Mouse (Mus musculus) left cerebral cortex, adult 2 months (tissue): ENCODE results near the gene Gstt1. TPM values are rescaled to one million over a fixed set of nuclear protein-coding genes. Genes with fewer than 3 reads are reported as not detected.
"Not testable (repeated sequence)": the region's sequence is repeated elsewhere in the genome, so short reads cannot be mapped to it uniquely, and the experiment has no call there.

ENCODE experiments used
- DNase-seq, 2 experiments: peaks; one replicate each; pipeline ENCODE4 v3.0.0; 2021 to 2022; ENCODE audit warnings: low spot score in 2 of 2, mixed read lengths in 1 of 2; ENCODE audit errors: extremely low spot score in 1 of 2
- H3K27ac ChIP-seq: fragments of 200-600 bp; 2 replicates; pipeline ENCODE4 v1.8.1; 2022
- H3K4me3 ChIP-seq: fragments of 200-600 bp; 2 replicates; pipeline ENCODE4 v1.8.1; 2022
- CTCF ChIP-seq: fragments of 200-600 bp; IDR thresholded peaks from 2 replicates; pipeline ENCODE4 v1.8.1; 2022; ENCODE audit warnings: antibody characterized with exemption, mild to moderate bottlenecking, moderate library complexity
- intact Hi-C: fragments of 180-260 bp; cut with DNase I; formaldehyde crosslinking; loops from one replicate; pipeline ENCODE4 v1.15.1; 2025
- total RNA-seq, 2 experiments: library from RNA; stranded (reverse); gene quantifications; 2 replicates each; pipeline ENCODE4 v1.2.3; 2021

Gstt1 gene
- total RNA-seq, 2 experiments from 2014 or later: 11.0 to 12.2 TPM

DNA sequence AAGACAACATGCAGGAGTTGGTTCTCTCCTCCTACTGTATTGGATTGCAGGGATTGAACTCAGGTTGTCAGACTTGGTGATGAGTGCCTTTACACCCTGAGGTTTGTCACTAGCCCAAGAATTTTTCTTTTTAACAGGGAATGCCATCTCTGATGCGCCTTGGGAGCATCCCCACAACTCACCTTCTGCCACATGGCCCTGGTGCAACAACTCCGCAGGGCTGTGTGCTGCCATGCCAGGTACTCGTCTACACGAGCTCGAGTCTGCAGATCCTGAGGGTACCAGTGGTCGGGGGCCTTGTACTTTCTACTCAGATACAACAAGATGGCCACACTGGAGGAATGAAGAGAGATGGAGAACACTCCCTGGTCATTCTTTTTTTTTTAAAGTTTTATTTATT is 21.8 kb downstream of the Gstt1 start:
- no peak for TF ChIP-seq CTCF
- Histone ChIP-seq H3K27ac (no peak overlapping the region), H3K4me3 (no peak overlapping the region)
- no peak for DNase-seq
- intact Hi-C loops: no loop called here

DNA sequence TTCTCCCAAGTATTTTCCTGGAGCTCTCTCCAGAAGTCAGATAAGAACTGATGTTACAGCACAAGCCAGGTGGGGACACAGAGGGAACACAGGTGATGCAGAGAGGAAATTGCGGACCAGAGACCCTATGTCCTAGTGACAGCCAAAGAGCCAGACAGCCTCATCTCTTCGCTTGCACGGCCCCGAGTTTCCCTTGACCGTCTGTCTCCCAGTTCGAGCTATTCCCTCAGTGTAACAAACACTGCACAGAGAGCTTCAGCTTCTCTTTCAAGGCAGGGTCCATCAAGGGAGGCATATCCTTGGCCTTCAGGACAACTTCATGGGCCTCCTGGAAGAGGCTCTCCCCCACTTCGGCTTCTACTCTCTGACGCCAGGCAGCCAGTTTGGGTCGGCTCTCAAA is 23.8 kb downstream of the Gstt1 start:
- no peak for DNase-seq
- no peak overlapping the region for H3K27ac ChIP-seq
- TF ChIP-seq CTCF: no peak
- intact Hi-C loops: no loop called here
- H3K4me3 ChIP-seq: no peak overlapping the region

DNA sequence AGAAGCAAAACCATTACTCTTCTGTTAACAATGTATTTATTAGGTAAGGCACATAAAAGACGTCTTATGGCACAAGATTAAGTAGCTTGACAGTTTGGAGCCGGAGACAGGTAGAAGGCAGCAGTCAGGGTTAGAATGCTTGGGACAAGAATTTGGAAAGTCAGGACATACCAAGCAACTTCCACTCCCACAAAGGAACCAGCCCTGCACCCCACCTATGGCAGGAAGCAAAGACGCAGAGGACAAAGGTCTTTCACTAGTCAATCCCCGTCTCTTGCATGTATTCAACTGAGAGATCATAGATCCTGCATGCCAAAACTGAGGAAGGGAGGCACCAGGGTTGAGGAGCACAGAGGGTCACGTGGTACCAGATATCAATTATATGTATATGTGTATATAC is 24.3 kb downstream of the Gstt1 start:
- TF ChIP-seq CTCF: no peak
- no peak for DNase-seq
- no peak overlapping the region for H3K27ac ChIP-seq
- no peak overlapping the region for H3K4me3 ChIP-seq
- intact Hi-C loops: no loop called here

DNA sequence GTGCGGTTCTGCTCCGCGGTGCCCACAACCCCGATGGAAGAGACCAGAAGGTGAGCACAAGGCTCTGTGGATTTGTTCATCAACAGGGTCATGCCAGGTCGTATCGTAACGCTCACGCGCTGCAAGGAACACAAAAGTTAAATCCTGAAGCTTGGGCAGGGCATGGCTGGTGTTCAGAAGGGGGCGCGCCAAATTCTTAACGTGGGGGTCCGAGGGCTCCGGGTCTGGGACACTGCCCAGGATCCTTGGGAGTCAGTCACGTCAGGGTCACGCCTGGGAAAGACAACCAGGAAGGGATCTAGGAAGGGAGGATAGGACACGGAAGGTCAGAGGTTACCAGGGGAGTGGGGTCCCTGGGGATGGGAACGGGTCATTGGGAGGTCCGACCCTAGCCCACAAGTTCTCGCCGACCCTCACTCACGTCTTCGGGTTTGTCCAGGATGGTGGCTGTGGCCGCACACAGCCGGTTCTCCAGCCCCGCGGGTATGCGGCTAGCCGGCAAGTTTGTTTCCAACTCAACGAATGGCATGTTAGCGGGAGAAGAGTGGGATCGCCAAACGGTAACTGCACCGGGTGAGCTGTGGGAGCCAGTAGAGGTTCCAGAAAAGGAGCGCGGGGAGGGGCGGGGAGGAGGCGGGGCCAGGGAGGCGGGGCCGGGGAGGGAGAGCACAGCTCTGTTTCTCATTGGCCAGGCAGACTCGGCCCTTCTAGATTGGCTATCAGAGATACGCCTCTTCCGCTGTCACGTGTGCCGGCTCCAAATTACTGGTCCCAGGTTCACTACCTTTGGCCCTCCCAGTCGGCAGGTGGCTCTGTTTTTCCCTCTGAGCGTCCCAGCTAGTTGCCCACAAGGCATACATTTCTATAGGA is 25.4 kb downstream of the Gstt1 start, which contains the start of gene Ddt:
Gene Ddt, minus strand, starts transcription at position 620 of the 870 bp plus-strand sequence.
- DNase-seq: peak; percentile 74 to 84
- intact Hi-C loops: loop anchor here (2.0 kb wide), 1 partner anchor 60 kb away; no protein-coding TSS in a partner anchor
- Histone ChIP-seq H3K4me3 (peak within 1 kb of the TSS; percentile 61), H3K27ac (peak within 1 kb of the TSS; percentile 61)
- peak; percentile 27 for TF ChIP-seq CTCF

DNA sequence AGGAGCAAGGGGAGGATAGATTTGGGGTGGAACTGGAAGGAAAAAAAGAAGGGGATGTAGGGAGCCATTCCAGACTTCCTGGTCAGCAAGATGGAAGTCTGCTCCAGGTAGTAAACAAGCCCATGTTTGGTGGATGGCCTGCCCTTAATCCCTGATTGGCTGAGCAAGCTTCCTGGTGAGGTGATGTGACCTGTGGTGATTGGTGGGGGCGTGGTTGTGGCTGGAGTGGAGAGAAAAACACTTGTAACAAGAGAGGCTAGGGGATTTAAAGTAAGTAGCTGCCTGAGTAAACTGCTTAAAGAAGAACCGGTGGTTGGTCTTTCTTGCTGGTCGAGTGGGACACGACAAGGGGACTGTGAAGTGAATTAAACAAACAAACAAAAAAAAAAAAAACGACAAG is 30.6 kb downstream of the Gstt1 start:
- H3K27ac ChIP-seq, H3K4me3 ChIP-seq, intact Hi-C loops, DNase-seq: not testable (repeated sequence)

DNA sequence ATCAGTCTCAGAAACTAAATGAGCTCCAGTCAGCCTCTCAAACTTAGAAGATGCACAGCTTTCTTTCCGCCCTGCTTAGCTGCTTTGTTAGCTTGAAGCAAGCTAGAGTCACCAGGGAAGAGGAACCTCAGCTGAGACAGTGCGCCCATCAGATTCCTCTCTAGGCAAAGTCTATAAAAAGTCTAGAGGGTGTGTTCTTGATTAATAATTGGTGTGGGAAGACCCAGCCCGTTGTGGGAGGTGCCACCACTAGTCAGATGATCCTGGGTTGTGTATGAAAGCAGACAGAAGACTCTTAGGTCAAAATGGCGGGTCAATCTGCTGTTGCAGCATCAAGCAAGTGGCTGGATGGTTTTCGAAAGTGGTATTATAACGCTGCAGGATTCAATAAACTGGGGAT is 31.5 kb downstream of the Gstt1 start:
- TF ChIP-seq CTCF: no peak
- intact Hi-C loops: no loop called here

DNA sequence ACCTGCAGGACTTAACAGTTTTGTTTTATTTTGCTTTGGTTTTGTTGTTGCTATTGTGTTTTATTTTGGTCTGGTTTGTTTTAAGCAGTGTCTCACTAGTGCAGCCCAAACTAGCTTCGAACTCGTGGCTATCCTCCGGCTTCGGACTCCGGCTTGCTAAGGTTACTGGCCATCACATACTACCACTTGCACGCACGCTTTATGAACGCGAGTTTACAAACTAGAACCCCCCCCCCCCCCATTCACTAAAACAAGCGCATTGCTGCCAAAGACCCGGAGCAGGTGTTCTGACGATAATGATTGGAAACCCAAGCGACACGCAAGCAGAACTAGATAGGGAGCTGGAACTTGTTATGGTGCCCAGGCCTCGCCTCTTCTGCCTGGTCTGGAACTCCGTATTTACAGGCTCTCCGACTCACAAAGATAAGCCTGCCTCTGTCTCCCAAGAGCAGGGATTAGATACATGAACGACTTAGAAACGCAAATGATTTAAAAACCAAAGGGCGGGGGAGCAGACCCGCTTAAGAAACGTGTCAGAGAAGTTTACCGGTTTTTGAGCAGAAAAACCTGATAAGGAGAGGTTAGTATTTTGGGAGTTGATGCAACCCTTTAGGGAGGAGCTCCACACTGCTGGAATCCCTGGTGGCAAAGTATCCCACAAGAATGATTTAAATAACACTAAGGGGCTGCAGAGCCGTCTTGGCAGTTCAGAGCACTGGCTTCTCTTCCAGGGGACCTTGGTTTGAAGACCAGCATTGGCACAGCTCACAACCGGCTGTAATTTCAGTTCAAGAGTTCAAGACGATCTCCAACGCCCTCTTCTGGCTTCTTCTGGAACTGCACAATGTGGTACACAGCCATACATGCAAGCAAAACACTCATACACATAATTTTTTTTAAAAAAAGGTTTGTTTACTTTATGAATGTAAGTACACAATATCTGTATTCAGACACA is 33.6 kb downstream of the Gstt1 start:
- TF ChIP-seq CTCF: peak; percentile 69
- Histone ChIP-seq H3K27ac (peak overlapping the region; percentile 79), H3K4me3 (peak overlapping the region; percentile 85)
- DNase-seq: peak in 1 of 2 experiments; percentile 40
- intact Hi-C loops: loop anchor here (1.0 to 5.0 kb wide), 5 partner anchors 20 to 178 kb away; partner anchors contain the start of gene Gstt2

More for the DNA sequence above, 31.5 kb downstream of the Gstt1 start:
- DNase-seq: no peak
- Histone ChIP-seq H3K4me3 (no peak overlapping the region), H3K27ac (no peak overlapping the region)

DNA sequence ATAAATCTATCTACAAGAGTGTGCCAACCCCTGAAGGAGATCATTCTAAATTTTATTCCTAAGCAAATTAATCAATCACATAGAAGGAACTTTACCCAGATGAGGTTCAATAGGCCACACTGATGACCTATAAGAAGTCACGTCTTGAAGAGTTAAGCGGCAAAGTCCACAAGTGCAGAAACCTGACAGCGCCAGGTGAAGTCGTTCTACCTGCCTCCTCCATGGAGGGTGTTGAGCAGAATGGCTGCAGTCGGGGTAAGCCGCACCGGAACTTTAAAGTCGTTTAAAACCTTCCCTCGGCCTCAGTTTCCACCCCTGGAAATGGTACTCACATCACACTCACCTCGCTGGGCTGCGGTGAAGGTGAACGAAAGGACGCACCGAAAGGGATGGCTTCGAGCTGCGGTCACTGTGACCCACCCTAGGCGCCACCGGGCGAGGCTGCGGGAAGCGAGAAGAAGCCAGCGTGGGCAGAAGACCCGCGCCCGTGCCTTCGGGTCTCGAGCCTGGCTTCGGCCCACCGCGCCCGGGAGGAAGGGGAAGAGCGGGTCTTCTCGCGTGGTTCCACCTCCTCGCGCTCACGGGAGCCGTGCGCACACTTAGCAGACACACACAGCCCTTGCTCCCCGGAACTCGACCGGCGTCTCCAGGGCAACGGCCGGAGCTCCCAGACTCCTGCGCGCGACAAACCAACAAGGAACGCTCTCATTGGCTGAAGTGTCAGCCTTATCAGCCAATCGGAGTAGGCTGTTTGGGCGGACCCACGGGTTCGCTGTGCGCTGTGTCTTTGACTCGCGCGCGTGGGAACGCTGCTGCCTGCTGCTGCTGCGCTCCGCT is 34.5 kb downstream of the Gstt1 start, which contains the start of gene Cabin1:
Gene Cabin1, minus strand, starts transcription at position 660 of the 837 bp plus-strand sequence.
- peak within 1 kb of the TSS; percentile 88 for H3K27ac ChIP-seq
- DNase-seq: peak; percentile 96 to 98
- no peak; the same call in 1 of the 2 replicates for TF ChIP-seq CTCF
- intact Hi-C loops: loop anchor here (1.0 to 5.0 kb wide), 5 partner anchors 19 to 177 kb away; partner anchors contain the start of gene Gstt2
- H3K4me3 ChIP-seq: peak within 1 kb of the TSS; percentile 85

DNA sequence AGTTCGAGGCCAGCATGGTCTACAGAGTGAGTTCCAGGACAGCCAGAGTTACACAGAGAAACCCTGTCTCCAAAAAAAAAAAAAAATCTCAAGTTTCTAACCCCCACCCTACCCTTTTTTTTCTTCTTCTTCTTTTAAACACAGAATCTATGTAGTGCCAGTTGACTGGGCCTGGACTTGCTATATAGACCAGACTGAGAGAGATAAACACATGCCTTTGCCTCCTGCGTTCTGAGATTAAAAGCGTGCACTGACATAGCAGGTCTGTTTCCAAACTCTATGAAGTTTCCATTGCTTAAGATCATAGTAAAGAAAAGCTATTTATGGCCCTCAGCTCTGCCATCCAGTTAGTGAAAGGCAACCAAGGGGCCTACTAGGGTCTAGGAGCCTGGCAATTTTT is 36.0 kb downstream of the Gstt1 start:
- TF ChIP-seq CTCF: no peak
- no peak for DNase-seq
- H3K27ac ChIP-seq: no peak overlapping the region
- no peak overlapping the region for H3K4me3 ChIP-seq
- intact Hi-C loops: loop anchor here (5.0 kb wide), 1 partner anchor 95 kb away; no protein-coding TSS in a partner anchor

DNA sequence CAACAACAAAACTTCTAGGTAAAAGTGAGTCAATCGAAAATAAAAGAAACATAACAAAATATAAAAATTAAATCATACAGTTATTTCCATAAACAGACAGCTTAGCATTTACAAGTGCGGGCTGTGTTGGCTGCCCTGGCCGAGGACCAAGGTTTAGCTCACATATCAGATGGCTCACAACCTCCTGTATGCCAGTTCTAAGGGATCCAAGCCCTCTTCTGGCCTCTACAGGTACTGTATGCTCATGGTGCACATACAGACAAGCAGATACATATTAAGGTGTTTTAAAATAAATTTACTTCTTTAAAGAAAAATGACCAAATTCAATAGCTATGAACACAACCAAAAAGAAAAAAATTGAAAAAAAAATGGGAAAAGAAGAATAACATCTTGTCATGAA is 38.1 kb downstream of the Gstt1 start:
- intact Hi-C loops: loop anchor here (5.0 kb wide), 1 partner anchor 97 kb away; no protein-coding TSS in a partner anchor

DNA sequence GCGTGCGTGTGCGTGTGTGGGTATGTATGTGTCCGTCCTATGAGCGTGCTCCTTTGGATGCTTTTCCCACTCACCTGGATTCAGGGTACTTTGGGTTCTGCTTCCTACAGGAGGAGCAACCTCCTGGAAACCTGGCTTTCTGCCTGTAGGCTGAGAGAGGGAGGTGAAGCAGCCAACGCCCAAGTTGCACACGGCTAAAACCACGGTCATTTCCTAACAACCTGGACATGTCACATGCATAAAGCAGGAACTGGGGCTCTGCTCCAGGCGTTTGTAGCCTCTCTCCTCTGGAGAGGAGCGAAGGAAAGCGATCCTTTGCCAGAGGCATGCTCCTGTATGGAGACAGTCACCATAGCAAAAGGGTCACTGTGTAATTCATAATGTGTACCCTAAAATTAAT is 41.7 kb downstream of the Gstt1 start:
- H3K4me3 ChIP-seq: no peak overlapping the region
- no peak overlapping the region for H3K27ac ChIP-seq
- no peak for DNase-seq
- intact Hi-C loops: no loop called here
- no peak for TF ChIP-seq CTCF

More for the DNA sequence above, 38.1 kb downstream of the Gstt1 start:
- no peak for DNase-seq
- Histone ChIP-seq H3K4me3 (no peak overlapping the region), H3K27ac (no peak overlapping the region)
- peak; percentile 6; the same call in 1 of the 2 replicates for TF ChIP-seq CTCF
